Mouse (Mus musculus): ENCODE results near the gene Zfp420. TPM values are rescaled to one million over a fixed set of nuclear protein-coding genes. Genes with fewer than 3 reads are reported as not detected.

The Zfp420 gene
- polyA plus RNA-seq, 1 experiment from 2014 or later: 23.4 TPM

Small RNAs within 50 kb of the gene (microRNA-seq; reads per million reads assigned to microRNA genes)
- not detected for gene Mir7668

Other genes starting within 250 kb of the Zfp420 start
- 0.34 and 0.35 TPM in 2 replicates for gene Catsperg2, start 132.9 kb upstream of the Zfp420 start, polyA plus RNA-seq (2015; fragmentation: Nextera tagmentation; extraction: Ambion mirVana)
- gene Zfp84, start 91.4 kb upstream of the Zfp420 start, polyA plus RNA-seq (2015; fragmentation: Nextera tagmentation; extraction: Ambion mirVana): 22.6 and 24.6 TPM in 2 replicates
- gene Zfp30, start 76.0 kb upstream of the Zfp420 start, polyA plus RNA-seq (2015; fragmentation: Nextera tagmentation; extraction: Ambion mirVana): 17.0 and 17.9 TPM in 2 replicates
- 33.8 and 37.1 TPM in 2 replicates for gene Zfp790, start 43.9 kb upstream of the Zfp420 start, polyA plus RNA-seq (2015; fragmentation: Nextera tagmentation; extraction: Ambion mirVana)
- 15.7 and 18.2 TPM in 2 replicates for gene Zfp940, start 6.3 kb upstream of the Zfp420 start, polyA plus RNA-seq (2015; fragmentation: Nextera tagmentation; extraction: Ambion mirVana)
- 18.0 and 20.5 TPM in 2 replicates for gene Zfp27, start 46.6 kb downstream of the Zfp420 start, polyA plus RNA-seq (2015; fragmentation: Nextera tagmentation; extraction: Ambion mirVana)
- gene Zfp383, start 48.2 kb downstream of the Zfp420 start, polyA plus RNA-seq (2015; fragmentation: Nextera tagmentation; extraction: Ambion mirVana): 7.5 and 7.8 TPM in 2 replicates
- 22.3 and 24.3 TPM in 2 replicates for gene Zfp74, start 94.1 kb downstream of the Zfp420 start, polyA plus RNA-seq (2015; fragmentation: Nextera tagmentation; extraction: Ambion mirVana)
- gene Zfp568, start 124.0 kb downstream of the Zfp420 start, polyA plus RNA-seq (2015; fragmentation: Nextera tagmentation; extraction: Ambion mirVana): 3.0 and 4.2 TPM in 2 replicates
- 14.2 and 14.7 TPM in 2 replicates for gene Zfp14, start 191.4 kb downstream of the Zfp420 start, polyA plus RNA-seq (2015; fragmentation: Nextera tagmentation; extraction: Ambion mirVana)
- 16.4 and 17.5 TPM in 2 replicates for gene Zfp82, start 212.9 kb downstream of the Zfp420 start, polyA plus RNA-seq (2015; fragmentation: Nextera tagmentation; extraction: Ambion mirVana)
- gene Gm26920, start 230.4 kb downstream of the Zfp420 start, polyA plus RNA-seq (2015; fragmentation: Nextera tagmentation; extraction: Ambion mirVana): 2.5 and 3.3 TPM in 2 replicates
- gene Zfp566, start 230.5 kb downstream of the Zfp420 start, polyA plus RNA-seq (2015; fragmentation: Nextera tagmentation; extraction: Ambion mirVana): 20.6 and 22.1 TPM in 2 replicates
- gene Zfp260, start 234.8 kb downstream of the Zfp420 start, polyA plus RNA-seq (2015; fragmentation: Nextera tagmentation; extraction: Ambion mirVana): 112 and 137 TPM in 2 replicates